Mouse (Mus musculus) liver, embryonic 15.5 days (tissue): ENCODE measurements around the gene Sprn. TPM values are rescaled to one million over a fixed set of nuclear protein-coding genes. Genes with fewer than 3 reads are reported as not detected.

Source experiments
- ATAC-seq: fragments of 200-750 bp; cut with Nextera tagmentation; 2 replicates; pipeline ENCODE4 v1.8.0; 2017; ENCODE audit warnings: moderate number of reproducible peaks, mild to moderate bottlenecking, moderate library complexity; ENCODE audit not compliant: insufficient read depth
- H3K27ac ChIP-seq: fragments of 300-500 bp; sonication (generic); replicated peaks from 2 replicates; pipeline ENCODE4 v1.5.1; 2015; ENCODE audit warnings: mild to moderate bottlenecking, inconsistent platforms
- H3K27me3 ChIP-seq: fragments of 300-500 bp; sonication (generic); 2 replicates; pipeline ENCODE4 v1.6.1; 2015; ENCODE audit warnings: mild to moderate bottlenecking, inconsistent platforms
- H3K36me3 ChIP-seq: fragments of 300-500 bp; sonication (generic); replicated peaks from 2 replicates; pipeline ENCODE4 v1.6.1; 2015; ENCODE audit warnings: moderate library complexity, mild to moderate bottlenecking, inconsistent platforms
- H3K4me1 ChIP-seq: fragments of 300-500 bp; sonication (generic); replicated peaks from 2 replicates; pipeline ENCODE4 v1.6.1; 2015; ENCODE audit warnings: inconsistent platforms
- H3K4me2 ChIP-seq: fragments of 300-500 bp; sonication (generic); 2 replicates; pipeline ENCODE4 v1.6.1; 2015; ENCODE audit warnings: moderate library complexity, mild to moderate bottlenecking, inconsistent platforms
- H3K4me3 ChIP-seq: fragments of 300-500 bp; sonication (generic); replicated peaks from 2 replicates; pipeline ENCODE4 v1.5.1; 2015; ENCODE audit warnings: mild to moderate bottlenecking, inconsistent platforms
- H3K9ac ChIP-seq: fragments of 300-500 bp; sonication (generic); 2 replicates; pipeline ENCODE4 v1.6.1; 2015; ENCODE audit warnings: moderate library complexity, mild to moderate bottlenecking, inconsistent platforms
- H3K9me3 ChIP-seq: fragments of 300-500 bp; sonication (generic); replicated peaks from 2 replicates; pipeline ENCODE4 v1.6.1; 2016; ENCODE audit warnings: inconsistent platforms
- WGBS: fragments of 180-500 bp; shearing (Covaris S2); methylation state at CpG from one replicate; pipeline ENCODE4 v1.1.7; 2015; ENCODE audit warnings: mixed read lengths; ENCODE audit not compliant: insufficient replicate concordance; 5-methylcytosine and 5-hydroxymethylcytosine counted together
- polyA plus RNA-seq: library from polyadenylated mRNA; unstranded; fragments of >200 nt; fragmentation: Nextera tagmentation; extraction: Ambion mirVana; gene quantifications from 2 replicates; pipeline ENCODE4 v1.2.1, GENCODE M21; 2015

The Sprn gene
- polyA plus RNA-seq = 0.08 TPM in 1 of 2 replicates, not detected in the other

GRCm38 (mm10) chr7:140154218-140154927 is at the start of gene Sprn:
Gene Sprn, minus strand, starts transcription at chr7:140154877.
- Histone ChIP-seq H3K4me1 (no peaks in the 10 kb centered on the region), H3K27ac (no peak within 1 kb of the TSS), H3K9ac (no peak within 1 kb of the TSS), H3K36me3 (no peaks in the 10 kb centered on the region; the same call in 1 of the 2 replicates), H3K27me3 (peaks cover 46% of the 10 kb centered on the region), H3K9me3 (no peaks in the 10 kb centered on the region), H3K4me2 (no peak within 1 kb of the TSS), H3K4me3 (no peak within 1 kb of the TSS)
- ATAC-seq = no peak
- 6% methylated on average over 28 of the region's 28 CpGs for WGBS

- no peaks in the 10 kb centered on the region for H3K9me3 ChIP-seq
- no peak overlapping the region for H3K27ac ChIP-seq
- H3K27me3 ChIP-seq = 0 out of 2 replicates have a peak, but pooled peaks cover 3% of the 10 kb centered on the region
- 55% methylated on average over 4 of the region's 4 CpGs for WGBS
- no peak overlapping the region for H3K9ac ChIP-seq
- H3K4me3 ChIP-seq = no peak overlapping the region
- no peaks in the 10 kb centered on the region for H3K36me3 ChIP-seq
- ATAC-seq = 0 out of 2 replicates have a peak, but pooled peaks have one; percentile 40
- H3K4me2 ChIP-seq = no peak overlapping the region
- peaks cover 11% of the 10 kb centered on the region for H3K4me1 ChIP-seq
Observed at GRCm38 (mm10) chr7:140201090-140201489, 46.4 kb upstream of the Sprn start.

- Histone ChIP-seq H3K27ac (no peak overlapping the region), H3K9me3 (no peaks in the 10 kb centered on the region), H3K4me3 (no peak overlapping the region), H3K27me3 (0 out of 2 replicates have a peak, but pooled peaks cover 3% of the 10 kb centered on the region), H3K4me2 (no peak overlapping the region), H3K36me3 (no peaks in the 10 kb centered on the region), H3K9ac (no peak overlapping the region), H3K4me1 (peaks cover 9% of the 10 kb centered on the region)
- 52% methylated on average over 8 of the region's 8 CpGs for WGBS
- ATAC-seq = no peak
Observed at GRCm38 (mm10) chr7:140196002-140196401, 41.3 kb upstream of the Sprn start.

- Histone ChIP-seq H3K27me3 (0 out of 2 replicates have a peak, but pooled peaks cover under 1% of the 10 kb centered on the region), H3K4me2 (no peak overlapping the region), H3K27ac (no peak overlapping the region), H3K4me3 (no peak overlapping the region), H3K36me3 (no peaks in the 10 kb centered on the region), H3K4me1 (no peaks in the 10 kb centered on the region; the same call in 1 of the 2 replicates), H3K9ac (no peak overlapping the region), H3K9me3 (no peaks in the 10 kb centered on the region)
- 66% methylated on average over 4 of the region's 4 CpGs for WGBS
- no peak for ATAC-seq
Observed at GRCm38 (mm10) chr7:140194031-140194430, 39.4 kb upstream of the Sprn start.

- Histone ChIP-seq H3K9me3 (no peaks in the 10 kb centered on the region), H3K27ac (no peak overlapping the region), H3K4me1 (no peaks in the 10 kb centered on the region; the same call in 1 of the 2 replicates), H3K4me3 (no peak overlapping the region), H3K27me3 (no peaks in the 10 kb centered on the region), H3K4me2 (no peak overlapping the region), H3K36me3 (no peaks in the 10 kb centered on the region), H3K9ac (no peak overlapping the region)
- no peak for ATAC-seq
- 60% methylated on average over 2 of the region's 2 CpGs for WGBS
Observed at GRCm38 (mm10) chr7:140192851-140193250, 38.2 kb upstream of the Sprn start.

- no peak overlapping the region for H3K4me3 ChIP-seq
- 44% methylated on average over 2 of the region's 2 CpGs for whole genome bisulfite sequencing
Observed at GRCm38 (mm10) chr7:140192445-140192844, 37.8 kb upstream of the Sprn start.

GRCm38 (mm10) chr7:140190435-140190834 is 35.8 kb upstream of the Sprn start:
- Histone ChIP-seq H3K27ac (no peak overlapping the region), H3K4me3 (no peak overlapping the region), H3K9ac (no peak overlapping the region), H3K4me2 (no peak overlapping the region), H3K4me1 (no peaks in the 10 kb centered on the region; the same call in 1 of the 2 replicates), H3K36me3 (no peaks in the 10 kb centered on the region), H3K9me3 (no peaks in the 10 kb centered on the region), H3K27me3 (0 out of 2 replicates have a peak, but pooled peaks cover 3% of the 10 kb centered on the region)
- 69% methylated on average over 1 of the region's 1 CpGs for WGBS
- ATAC-seq = no peak

More at GRCm38 (mm10) chr7:140192445-140192844, 37.8 kb upstream of the Sprn start:
- Histone ChIP-seq H3K27ac (no peak overlapping the region), H3K9me3 (no peaks in the 10 kb centered on the region), H3K27me3 (no peaks in the 10 kb centered on the region), H3K4me1 (no peaks in the 10 kb centered on the region; the same call in 1 of the 2 replicates), H3K9ac (no peak overlapping the region), H3K36me3 (no peaks in the 10 kb centered on the region), H3K4me2 (no peak overlapping the region)
- no peak for ATAC-seq

- no peak overlapping the region for H3K4me2 ChIP-seq
- H3K9ac ChIP-seq = no peak overlapping the region
- 0 out of 2 replicates have a peak, but pooled peaks cover 3% of the 10 kb centered on the region for H3K27me3 ChIP-seq
- peak; percentile 57; the same call in 1 of the 2 replicates for ATAC-seq
- no peak overlapping the region for H3K27ac ChIP-seq
- no peaks in the 10 kb centered on the region; the same call in 1 of the 2 replicates for H3K4me1 ChIP-seq
- H3K4me3 ChIP-seq = no peak overlapping the region
- WGBS = 35% methylated on average over 4 of the region's 4 CpGs
- no peaks in the 10 kb centered on the region for H3K9me3 ChIP-seq
- H3K36me3 ChIP-seq = no peaks in the 10 kb centered on the region
Observed at GRCm38 (mm10) chr7:140188391-140189328, 34.0 kb upstream of the Sprn start.

- 65% methylated on average over 7 of the region's 7 CpGs for WGBS
- Histone ChIP-seq H3K27ac (no peak overlapping the region), H3K9ac (no peak overlapping the region), H3K36me3 (no peaks in the 10 kb centered on the region), H3K4me1 (no peaks in the 10 kb centered on the region; the same call in 1 of the 2 replicates), H3K9me3 (no peaks in the 10 kb centered on the region), H3K27me3 (0 out of 2 replicates have a peak, but pooled peaks cover 3% of the 10 kb centered on the region), H3K4me3 (no peak overlapping the region), H3K4me2 (no peak overlapping the region)
- no peak for ATAC-seq
Observed at GRCm38 (mm10) chr7:140187721-140188390, 33.2 kb upstream of the Sprn start.
